Mouse (Mus musculus): ENCODE measurements around the gene Coq8b. TPM values are rescaled to one million over a fixed set of nuclear protein-coding genes. Genes with fewer than 3 reads are reported as not detected.

Coq8b gene
- total RNA-seq, 2 experiments from 2014 or later: 7.3 to 8.1 TPM

DNA sequence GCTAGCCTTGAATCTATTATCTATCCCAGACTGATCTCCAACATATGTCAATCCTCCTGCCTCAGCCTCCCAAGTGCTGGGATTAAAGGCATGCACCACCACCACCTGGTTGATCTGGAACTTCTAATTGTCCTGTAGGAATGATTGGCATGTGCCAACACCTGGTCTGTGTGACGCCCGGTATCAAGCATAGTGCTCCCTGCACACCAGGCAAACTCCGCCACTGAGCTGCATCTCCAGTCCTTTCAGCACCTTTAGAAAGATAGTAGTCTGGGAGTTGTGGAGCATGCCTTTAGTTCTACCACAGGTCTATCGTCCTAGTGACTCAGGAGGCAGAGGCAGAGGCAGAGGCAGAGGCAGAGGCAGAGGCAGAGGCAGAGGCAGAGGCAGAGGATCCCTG is 67.5 kb downstream of the Coq8b start:
- intact Hi-C loops (cut with DNase I): no loop called here
- DNase-seq (ENCODE audit: low spot score): no peak

DNA sequence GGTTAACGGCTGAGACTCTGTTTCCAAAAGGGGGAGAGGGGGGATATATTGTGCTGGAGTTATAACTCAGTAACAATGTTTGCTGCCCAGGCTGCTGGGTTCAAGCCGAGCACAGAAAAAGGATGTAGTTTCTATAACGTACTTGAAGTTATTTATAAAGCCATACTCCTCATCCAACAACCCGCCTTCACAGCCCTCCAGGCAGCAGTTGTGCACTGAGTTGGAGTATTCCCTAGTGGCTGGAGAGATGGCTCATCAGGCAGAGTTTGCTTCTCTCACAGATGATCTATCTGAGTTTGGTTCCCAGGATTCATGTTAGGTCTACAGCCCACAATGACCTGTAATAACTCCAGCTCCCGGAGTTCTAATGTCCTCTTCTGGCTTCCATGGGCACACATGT is 68.0 kb downstream of the Coq8b start:
- intact Hi-C loops (cut with DNase I): no loop called here
- DNase-seq (ENCODE audit: low spot score): no peak

DNA sequence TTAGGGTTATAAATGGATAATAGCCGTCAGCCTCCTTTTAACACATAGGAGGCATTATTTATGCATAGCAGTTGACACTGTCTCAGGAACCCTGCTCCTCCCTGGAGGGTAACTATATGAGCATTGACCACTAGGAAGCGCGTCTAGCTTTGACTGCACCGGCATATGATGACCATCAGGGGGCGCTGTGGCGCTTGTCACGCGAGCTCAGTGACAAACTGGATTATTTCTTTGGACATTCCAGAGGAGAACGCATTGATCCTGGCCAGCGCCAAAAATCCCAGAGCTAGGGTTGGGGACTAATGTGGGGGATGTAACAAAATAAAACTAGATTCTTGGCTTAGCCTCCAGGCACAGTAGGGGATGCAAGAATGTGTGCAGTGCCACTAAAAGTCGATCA is 69.3 kb downstream of the Coq8b start:
- intact Hi-C loops (cut with DNase I): loop anchor here (2.0 kb wide), 1 partner anchor 27 kb away; no protein-coding TSS in a partner anchor
- peak; percentile 58 for DNase-seq (ENCODE audit: low spot score)

DNA sequence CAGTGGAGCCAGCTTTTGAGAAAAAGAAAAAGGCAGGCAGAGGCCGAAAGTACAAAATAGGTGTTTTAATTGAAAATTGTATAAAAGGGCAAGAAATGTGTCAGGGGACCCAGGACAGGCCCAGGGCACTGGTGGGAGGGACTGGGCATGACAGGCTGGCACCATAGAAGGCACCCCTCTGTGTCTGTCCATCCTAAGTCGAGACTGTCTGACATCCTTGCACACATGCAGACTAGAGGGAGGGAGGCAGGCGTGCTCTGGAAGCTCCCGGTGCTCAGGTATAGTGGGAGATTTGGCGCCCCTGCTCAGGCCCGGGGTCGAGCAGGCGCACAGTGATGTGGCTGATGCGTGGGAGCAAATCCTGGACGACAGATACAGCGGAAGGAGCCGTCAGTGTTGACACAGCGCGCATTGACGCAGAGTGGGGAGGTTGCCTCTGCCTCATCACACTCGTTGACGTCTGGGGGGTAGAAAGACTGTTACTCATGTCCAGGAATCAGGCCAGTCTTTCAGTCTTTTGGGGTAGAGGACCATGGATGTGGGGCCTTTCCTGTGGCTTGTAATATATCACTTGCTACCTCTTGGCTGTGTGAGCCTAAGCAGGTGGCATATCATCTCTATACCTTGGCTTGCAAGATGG is 72.4 kb downstream of the Coq8b start:
- intact Hi-C loops (cut with DNase I): no loop called here
- DNase-seq (ENCODE audit: low spot score): no peak

DNA sequence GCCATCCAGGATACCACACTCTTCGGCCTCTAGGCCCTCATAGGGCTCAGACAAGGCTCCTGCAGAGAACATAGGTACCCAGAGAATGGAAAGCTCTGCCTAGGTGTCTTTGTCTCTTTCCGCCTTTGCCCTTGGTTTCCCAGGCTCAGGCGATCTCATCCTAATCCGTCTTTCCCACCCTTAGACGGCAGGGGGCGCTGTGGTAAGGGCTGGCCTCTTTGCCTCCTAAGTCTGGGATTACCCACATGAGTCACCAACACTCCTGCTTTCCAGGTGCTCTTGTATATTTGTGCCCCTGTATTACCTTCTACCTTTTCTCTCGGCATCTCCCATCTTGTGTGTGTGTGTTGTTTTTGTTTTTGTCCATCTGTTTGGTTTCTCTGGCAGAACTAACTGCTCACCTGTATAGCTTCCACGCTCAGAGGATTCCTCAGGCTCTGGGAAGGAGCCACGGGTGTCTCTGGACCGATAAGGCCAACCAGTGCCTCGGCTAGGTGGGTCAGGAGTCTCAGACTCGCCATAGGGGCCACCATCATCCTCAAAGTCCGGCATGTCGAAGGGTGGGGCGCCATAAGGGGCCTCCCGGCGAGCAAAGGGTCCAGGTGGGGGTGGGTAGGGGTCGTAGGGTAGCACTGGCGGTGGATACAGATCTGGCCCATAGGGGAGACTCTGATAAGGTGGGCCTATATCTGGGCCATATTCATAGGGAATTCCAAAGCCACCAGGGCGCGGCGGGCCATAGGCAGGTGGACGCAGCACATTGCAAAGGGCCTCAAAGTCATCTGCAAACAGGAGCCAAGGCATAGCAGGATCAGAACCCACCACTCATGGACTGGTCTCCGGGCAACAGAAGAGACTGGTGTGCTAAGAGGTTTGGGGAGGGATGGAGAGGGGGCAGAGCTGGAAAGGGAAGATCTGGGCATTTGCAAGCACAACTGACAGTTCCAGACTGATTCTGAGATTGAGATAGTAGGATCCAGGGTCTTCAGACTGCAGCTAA is 73.6 kb downstream of the Coq8b start:
- intact Hi-C loops (cut with DNase I): no loop called here
- no peak for DNase-seq (ENCODE audit: low spot score)

DNA sequence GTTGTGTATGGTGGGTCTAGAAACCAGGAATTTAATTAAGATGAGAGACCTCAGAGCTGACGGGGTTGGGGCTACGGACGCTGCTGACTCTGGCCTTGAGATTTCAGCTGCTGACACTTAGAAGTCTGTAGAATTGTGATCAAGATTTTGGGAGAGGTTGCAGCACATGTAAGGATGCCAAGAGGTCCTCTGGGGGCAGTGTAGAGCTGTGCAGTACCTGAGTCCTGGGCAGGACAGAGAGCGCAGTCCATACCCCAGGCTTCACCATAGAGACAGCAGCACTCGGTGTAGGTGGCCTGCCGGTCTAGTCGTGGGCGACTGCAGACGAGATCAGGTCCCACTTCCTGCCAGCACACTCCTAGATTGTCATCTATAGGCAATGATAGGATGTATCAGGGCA is 74.7 kb downstream of the Coq8b start:
- intact Hi-C loops (cut with DNase I): no loop called here
- no peak for DNase-seq (ENCODE audit: low spot score)

Small RNAs within 50 kb of the gene (microRNA-seq; reads per million reads assigned to microRNA genes)
- not detected for gene Mir1191

Other genes with a start within 250 kb of the Coq8b start
- not detected for gene Cyp2a12, start 203.9 kb upstream of the Coq8b start, total RNA-seq (2021)
- gene Cyp2f2, start 113.1 kb upstream of the Coq8b start, total RNA-seq (2021): under 1 TPM; 0.34 to 0.45 TPM
- not detected for gene Cyp2t4, start 79.3 kb upstream of the Coq8b start, total RNA-seq (2021)
- gene Egln2, start 66.2 kb upstream of the Coq8b start, total RNA-seq (2021): 10 to 100 TPM; 60.6 to 61.7 TPM
- gene Rab4b, start 54.1 kb upstream of the Coq8b start, total RNA-seq (2021): 10 to 100 TPM; 12.0 to 13.7 TPM
- not detected for gene Gm21983, start 51.9 kb upstream of the Coq8b start, total RNA-seq (2021)
- not detected for gene Mia, start 51.9 kb upstream of the Coq8b start, total RNA-seq (2021)
- 10 to 100 TPM; 13.9 to 15.8 TPM for gene BC024978, start 37.2 kb upstream of the Coq8b start, total RNA-seq (2021)
- 10 to 100 TPM; 40.0 to 42.5 TPM for gene Snrpa, start 36.8 kb upstream of the Coq8b start, total RNA-seq (2021)
- 1 to 10 TPM; 4.4 to 4.7 TPM for gene Itpkc, start 4.4 kb upstream of the Coq8b start, total RNA-seq (2021)
- gene Numbl, start 25.4 kb downstream of the Coq8b start, total RNA-seq (2021): 1 to 10 TPM; 4.5 to 5.3 TPM
- 100 to 1,000 TPM; 210 to 247 TPM for gene Ltbp4, start 104.7 kb downstream of the Coq8b start, total RNA-seq (2021)
- 1 to 10 TPM; 6.4 to 8.2 TPM for gene Shkbp1, start 123.0 kb downstream of the Coq8b start, total RNA-seq (2021)
- not detected for gene Gm20479, start 124.4 kb downstream of the Coq8b start, total RNA-seq (2021)
- gene Sptbn4, start 214.7 kb downstream of the Coq8b start, total RNA-seq (2021): under 1 TPM; 0.08 to 0.42 TPM
- gene Blvrb, start 215.0 kb downstream of the Coq8b start, total RNA-seq (2021): 10 to 100 TPM; 30.1 to 30.5 TPM
- gene Sertad3, start 240.7 kb downstream of the Coq8b start, total RNA-seq (2021): 1 to 10 TPM; 6.4 to 8.0 TPM

Data from heart, postnatal 25 days (tissue).